Mouse (Mus musculus) forebrain, embryonic 10.5 days (tissue): ENCODE data around the gene Alox5ap. TPM values are rescaled to one million over a fixed set of nuclear protein-coding genes. Genes with fewer than 3 reads are reported as not detected.

Experiments used
- DNase-seq: peaks from one replicate; pipeline ENCODE4 v3.0.0-alpha.2; 2017; ENCODE audit warnings: low spot score; ENCODE audit errors: extremely low spot score
- H3K27ac ChIP-seq: fragments of 300-500 bp; sonication (generic); 2 replicates; pipeline ENCODE4 v1.5.1; 2016; ENCODE audit warnings: mild to moderate bottlenecking
- H3K27me3 ChIP-seq: fragments of 300-500 bp; sonication (generic); 2 replicates; pipeline ENCODE4 v1.6.1; 2016; ENCODE audit warnings: mild to moderate bottlenecking; ENCODE audit not compliant: poor library complexity, severe bottlenecking
- H3K36me3 ChIP-seq: fragments of 300-500 bp; sonication (generic); replicated peaks from 2 replicates; pipeline ENCODE4 v1.6.1; 2016; ENCODE audit warnings: mild to moderate bottlenecking, moderate library complexity
- H3K4me1 ChIP-seq: fragments of 300-500 bp; sonication (generic); 2 replicates; pipeline ENCODE4 v1.6.1; 2016
- H3K4me3 ChIP-seq: fragments of 300-500 bp; sonication (generic); 2 replicates; pipeline ENCODE4 v1.5.1; 2016; ENCODE audit warnings: mild to moderate bottlenecking, moderate library complexity
- H3K9me3 ChIP-seq: fragments of 300-500 bp; sonication (generic); 2 replicates; pipeline ENCODE4 v1.6.1; 2016; ENCODE audit warnings: mild to moderate bottlenecking, moderate library complexity
- WGBS: fragments of 180-500 bp; shearing (Covaris S2); methylation state at CpG from one replicate; pipeline ENCODE4 v1.1.7; 2016; 5-methylcytosine and 5-hydroxymethylcytosine counted together
- polyA plus RNA-seq: library from polyadenylated mRNA; unstranded; fragments of >200 nt; fragmentation: Nextera tagmentation; extraction: Ambion mirVana; gene quantifications from 2 replicates; pipeline ENCODE4 v1.2.1, GENCODE M21; 2016

Gene Alox5ap
- 2.6 and 3.9 TPM in 2 replicates for polyA plus RNA-seq

GRCm38 (mm10) chr5:149264405-149264804, at the start of gene Alox5ap:
TSS of gene Alox5ap (plus strand) at chr5:149264767.
- Histone ChIP-seq H3K36me3 (no peaks in the 10 kb centered on the region), H3K27ac (no peak within 1 kb of the TSS), H3K9me3 (no peaks in the 10 kb centered on the region), H3K4me1 (peaks cover 10% of the 10 kb centered on the region), H3K27me3 (no peaks in the 10 kb centered on the region), H3K4me3 (no peak within 1 kb of the TSS)
- 63% methylated on average over 4 of the region's 4 CpGs for WGBS
- no peak for DNase-seq

GRCm38 (mm10) chr5:149215540-149215939, 49.0 kb upstream of the Alox5ap start:
- Histone ChIP-seq H3K36me3 (peaks cover 75% of the 10 kb centered on the region), H3K27me3 (no peaks in the 10 kb centered on the region), H3K9me3 (no peaks in the 10 kb centered on the region), H3K4me3 (no peak overlapping the region), H3K4me1 (0 out of 2 replicates have a peak, but pooled peaks cover 9% of the 10 kb centered on the region), H3K27ac (no peak overlapping the region)
- no peak for DNase-seq
- 99% methylated on average over 7 of the region's 7 CpGs for WGBS

DNA sequence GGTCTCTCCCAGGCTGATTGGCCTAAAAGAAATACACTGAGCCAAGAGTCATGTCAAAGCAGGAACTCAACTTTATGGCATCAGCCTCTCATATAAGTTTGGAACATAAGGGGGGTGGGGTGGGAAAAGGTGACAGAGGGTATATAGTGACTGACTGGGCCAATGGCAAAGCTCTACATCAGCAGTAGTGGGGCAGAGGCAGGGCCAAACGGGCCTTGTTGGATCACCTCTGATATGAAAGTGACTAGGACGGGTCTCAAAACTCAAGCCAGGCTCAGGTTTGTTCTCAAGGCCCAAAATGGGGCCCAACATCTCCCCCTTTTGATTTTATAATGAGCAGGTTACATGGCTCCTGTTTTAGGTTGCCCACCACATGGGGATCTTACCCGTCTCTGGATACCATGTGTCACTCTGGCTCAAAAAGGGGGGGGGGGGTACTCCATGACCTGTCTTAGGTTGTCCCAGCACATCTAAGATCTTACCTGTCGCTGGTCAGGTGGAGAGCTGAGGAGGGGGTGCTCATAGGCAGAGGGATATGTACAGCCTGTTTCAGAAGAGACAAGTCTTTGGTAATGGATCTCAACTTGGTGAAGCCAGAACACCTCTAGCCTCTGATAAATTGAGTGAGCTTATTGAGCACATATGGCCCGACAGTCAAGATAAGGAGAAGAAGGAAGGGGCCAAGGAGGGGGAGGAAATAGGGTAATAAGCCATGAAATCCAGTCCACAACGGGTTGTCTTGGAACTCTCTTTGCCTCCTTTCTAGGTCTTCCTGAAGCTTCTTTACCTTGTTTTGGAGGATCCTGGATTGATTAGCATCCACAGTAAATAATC, 46.8 kb upstream of the Alox5ap start:
- WGBS, result 83% methylated on average over 6 of the region's 6 CpGs
- Histone ChIP-seq H3K27ac (no peak overlapping the region), H3K4me1 (0 out of 2 replicates have a peak, but pooled peaks cover 6% of the 10 kb centered on the region), H3K27me3 (no peaks in the 10 kb centered on the region), H3K4me3 (no peak overlapping the region), H3K9me3 (peaks cover 9% of the 10 kb centered on the region), H3K36me3 (peaks cover 53% of the 10 kb centered on the region)
- DNase-seq, result no peak

- Histone ChIP-seq H3K9me3 (peaks cover 9% of the 10 kb centered on the region), H3K27ac (no peak overlapping the region), H3K27me3 (no peaks in the 10 kb centered on the region), H3K4me3 (no peak overlapping the region), H3K36me3 (peaks cover 35% of the 10 kb centered on the region), H3K4me1 (peaks cover 11% of the 10 kb centered on the region; the same call in 1 of the 2 replicates)
- DNase-seq, result no peak
- 87% methylated on average over 3 of the region's 3 CpGs for WGBS
Observed at GRCm38 (mm10) chr5:149219493-149219892, 45.1 kb upstream of the Alox5ap start.

DNA sequence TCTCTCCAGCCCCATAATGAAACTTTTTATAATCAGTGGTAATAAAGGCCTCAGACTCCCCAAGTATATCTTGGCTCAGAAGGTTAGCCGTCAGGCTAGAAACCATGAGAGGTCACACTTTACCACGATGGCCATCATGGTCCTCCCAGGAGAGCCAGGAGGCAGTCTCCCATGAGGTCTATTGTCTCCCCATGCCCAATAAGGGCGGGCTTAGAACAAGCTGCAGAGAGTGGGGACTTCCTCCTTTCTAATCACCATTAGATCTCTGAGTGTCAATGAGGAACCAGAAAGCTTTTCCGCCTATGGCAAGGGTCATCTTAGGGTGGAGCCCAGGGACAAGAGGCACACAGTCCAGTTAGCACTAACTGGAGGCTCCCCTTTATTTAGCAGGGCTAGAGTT, 43.2 kb upstream of the Alox5ap start:
- no peak overlapping the region for H3K27ac ChIP-seq
- H3K4me1 ChIP-seq, result peaks cover 19% of the 10 kb centered on the region; the same call in 1 of the 2 replicates
- H3K4me3 ChIP-seq, result no peak overlapping the region
- peaks cover 16% of the 10 kb centered on the region for H3K36me3 ChIP-seq
- H3K9me3 ChIP-seq, result peaks cover 9% of the 10 kb centered on the region
- H3K27me3 ChIP-seq, result no peaks in the 10 kb centered on the region
- DNase-seq, result no peak
- WGBS, result 92% methylated on average over 4 of the region's 4 CpGs

- Histone ChIP-seq H3K27ac (no peak overlapping the region), H3K4me1 (peaks cover 25% of the 10 kb centered on the region), H3K27me3 (no peaks in the 10 kb centered on the region), H3K4me3 (no peak overlapping the region), H3K36me3 (no peaks in the 10 kb centered on the region), H3K9me3 (peaks cover 9% of the 10 kb centered on the region)
- WGBS, result 37% methylated on average over 7 of the region's 7 CpGs
- DNase-seq, result no peak
Observed at GRCm38 (mm10) chr5:149224666-149225065, 39.9 kb upstream of the Alox5ap start.

DNA sequence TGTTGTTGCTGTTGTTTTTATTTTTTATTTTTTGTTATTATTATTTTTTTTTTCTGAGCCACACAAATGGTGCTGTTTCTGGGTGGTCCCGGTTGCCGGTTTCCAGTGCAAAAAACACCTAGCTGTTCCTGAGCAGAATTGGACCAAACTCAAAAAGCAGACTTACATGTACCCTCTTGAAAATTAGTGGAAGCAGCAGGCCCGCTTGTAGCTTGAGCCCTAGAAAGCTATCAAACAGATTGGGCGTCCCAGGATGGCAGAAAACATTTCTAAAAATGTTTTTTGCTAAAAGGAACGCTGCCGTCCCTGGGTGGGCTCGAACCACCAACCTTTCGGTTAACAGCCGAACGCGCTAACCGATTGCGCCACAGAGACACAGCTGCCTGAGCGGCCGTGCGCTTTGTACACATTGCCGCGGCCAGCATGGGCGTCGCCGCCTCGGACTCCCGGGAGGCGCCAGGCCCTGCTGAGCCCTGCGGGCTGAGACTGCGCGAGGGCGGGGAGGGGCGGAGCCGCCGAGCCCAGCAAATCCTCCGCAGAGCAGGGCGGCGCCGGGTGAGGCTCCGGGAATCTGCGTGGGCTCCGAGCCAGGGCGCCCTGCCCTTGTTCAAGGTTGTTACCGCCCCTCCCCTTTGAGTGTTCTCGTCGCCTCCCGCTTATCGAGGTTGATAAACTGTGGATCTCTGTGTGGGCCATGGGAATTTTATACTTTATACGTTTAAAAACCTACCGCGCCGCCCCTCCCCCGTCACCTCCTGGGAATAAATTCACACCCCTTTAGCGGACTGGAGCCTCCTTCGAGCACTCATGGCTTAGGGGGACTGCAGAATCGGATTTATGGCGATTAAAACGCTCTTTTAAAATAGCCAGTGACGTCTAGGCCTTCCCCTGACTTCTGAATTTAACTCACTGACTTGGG, 35.6 kb upstream of the Alox5ap start:
- peaks cover 22% of the 10 kb centered on the region for H3K4me1 ChIP-seq
- peaks cover 5% of the 10 kb centered on the region; the same call in 1 of the 2 replicates for H3K9me3 ChIP-seq
- peak overlapping the region; percentile 65 for H3K4me3 ChIP-seq
- no peaks in the 10 kb centered on the region for H3K27me3 ChIP-seq
- WGBS, result 4% methylated on average over 55 of the region's 55 CpGs
- DNase-seq, result peak; percentile 97
- H3K36me3 ChIP-seq, result no peaks in the 10 kb centered on the region
- H3K27ac ChIP-seq, result peak overlapping the region; percentile 89

GRCm38 (mm10) chr5:149229619-149230339, 34.8 kb upstream of the Alox5ap start:
- no peak for DNase-seq
- H3K4me3 ChIP-seq, result peak overlapping the region; percentile 65
- WGBS, result 72% methylated on average over 18 of the region's 18 CpGs
- H3K9me3 ChIP-seq, result peaks cover 5% of the 10 kb centered on the region; the same call in 1 of the 2 replicates
- no peaks in the 10 kb centered on the region for H3K27me3 ChIP-seq
- H3K27ac ChIP-seq, result peak overlapping the region; percentile 89
- no peaks in the 10 kb centered on the region for H3K36me3 ChIP-seq
- peaks cover 14% of the 10 kb centered on the region for H3K4me1 ChIP-seq

GRCm38 (mm10) chr5:149235002-149235401, 29.6 kb upstream of the Alox5ap start:
- Histone ChIP-seq H3K4me1 (no peaks in the 10 kb centered on the region), H3K9me3 (peaks cover 4% of the 10 kb centered on the region; the same call in 1 of the 2 replicates), H3K36me3 (no peaks in the 10 kb centered on the region), H3K27me3 (no peaks in the 10 kb centered on the region), H3K4me3 (no peak overlapping the region), H3K27ac (no peak overlapping the region)
- DNase-seq, result no peak
- WGBS, result 84% methylated on average over 7 of the region's 7 CpGs

DNA sequence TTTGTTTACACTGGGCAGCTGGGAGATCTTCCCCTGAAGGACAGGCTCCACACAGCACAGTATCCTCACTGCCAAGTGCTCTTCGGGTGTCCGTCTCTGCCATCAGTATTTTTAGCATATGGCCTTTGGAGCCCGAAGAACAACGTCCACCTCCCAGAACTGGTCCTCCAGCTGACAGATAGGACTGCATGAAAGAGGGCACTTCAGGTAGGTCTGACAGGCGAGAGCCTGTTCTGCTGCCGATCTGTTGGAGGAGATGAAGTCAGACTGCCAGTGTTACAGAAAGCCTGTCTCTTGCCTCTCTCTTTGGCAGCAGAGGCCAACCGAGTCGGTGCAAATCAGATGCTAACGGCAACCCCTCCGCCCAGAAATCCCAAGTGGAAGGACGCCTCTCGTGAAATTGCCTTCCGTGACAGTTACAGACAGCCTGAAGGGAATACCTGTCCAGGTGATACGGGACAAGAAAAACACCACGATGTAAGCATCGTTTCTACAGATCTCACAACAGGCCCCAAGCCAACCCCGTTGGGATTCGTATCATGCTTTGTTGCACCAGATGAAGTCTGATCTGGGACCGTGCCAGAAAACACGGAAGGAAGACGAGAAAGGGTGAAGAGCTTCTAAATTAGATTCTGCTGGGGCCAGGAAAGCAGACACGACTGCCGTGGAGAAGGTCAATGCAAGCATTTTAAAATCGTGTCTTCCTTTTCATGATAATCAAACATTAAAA, 27.2 kb upstream of the Alox5ap start:
- Histone ChIP-seq H3K27me3 (no peaks in the 10 kb centered on the region), H3K4me1 (no peaks in the 10 kb centered on the region), H3K9me3 (no peaks in the 10 kb centered on the region; the same call in 1 of the 2 replicates), H3K27ac (no peak overlapping the region), H3K4me3 (no peak overlapping the region), H3K36me3 (no peaks in the 10 kb centered on the region)
- no peak for DNase-seq
- 90% methylated on average over 24 of the region's 24 CpGs for WGBS

DNA sequence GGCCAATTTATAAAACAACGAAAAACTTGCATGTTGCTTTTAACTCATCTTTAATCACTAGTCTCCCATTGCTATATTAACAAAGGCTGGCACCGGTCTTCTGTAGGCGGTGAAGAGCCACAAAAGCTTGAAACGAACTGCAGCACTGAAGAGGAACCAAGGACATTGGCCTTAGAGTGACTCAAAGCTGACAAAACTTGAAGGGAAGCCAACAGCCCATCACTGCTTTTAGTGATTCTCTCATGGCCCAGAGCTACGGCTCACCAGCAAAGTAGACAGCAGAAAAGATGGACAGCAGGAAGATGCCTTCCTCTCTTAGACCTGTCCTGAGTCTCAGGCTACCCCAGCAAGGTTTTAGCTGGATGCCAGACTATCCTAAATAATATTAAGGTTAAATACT, 22.1 kb upstream of the Alox5ap start:
- Histone ChIP-seq H3K27ac (no peak overlapping the region), H3K27me3 (no peaks in the 10 kb centered on the region), H3K36me3 (no peaks in the 10 kb centered on the region), H3K4me3 (no peak overlapping the region), H3K9me3 (no peaks in the 10 kb centered on the region; the same call in 1 of the 2 replicates), H3K4me1 (peaks cover 17% of the 10 kb centered on the region)
- DNase-seq, result no peak
- WGBS, result 92% methylated on average over 5 of the region's 5 CpGs
